Mouse (Mus musculus): ENCODE results near the gene Vdr. TPM values are rescaled to one million over a fixed set of nuclear protein-coding genes. Genes with fewer than 3 reads are reported as not detected.

Gene Vdr
- total and polyA plus RNA-seq, 2 experiments = 0.04 to 0.09 TPM

DNA sequence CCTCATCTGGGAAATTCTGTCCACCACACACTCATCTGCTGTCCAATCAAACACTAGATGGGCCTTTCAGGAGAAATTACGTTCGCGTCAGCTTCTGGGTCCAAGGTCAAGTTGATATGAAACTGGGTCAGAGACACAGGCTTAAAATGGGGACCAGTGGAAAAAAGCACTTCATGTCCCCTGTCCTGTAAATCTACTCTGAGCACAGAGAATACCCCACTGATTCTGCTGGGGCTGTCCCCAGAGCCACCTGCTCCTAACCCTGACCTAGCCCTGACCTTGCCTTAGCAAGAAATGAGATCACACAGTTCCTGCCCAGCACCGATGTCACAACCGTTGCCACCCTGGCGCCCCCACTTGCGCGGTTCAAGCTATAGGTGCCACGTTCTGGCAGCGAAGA, 20.0 kb downstream of the Vdr start:
- WGBS = 64% methylated on average over 10 of the region's 10 CpGs
- H3K79me2 ChIP-seq (ENCODE audit: control insufficient read depth, insufficient read depth, low read length) = no peaks in the 10 kb centered on the region
- H3K36me3 ChIP-seq (ENCODE audit: control insufficient read depth, insufficient read depth, low read length) = no peaks in the 10 kb centered on the region
- H3K9ac ChIP-seq (ENCODE audit: low read depth, low read length) = no peak overlapping the region
- no peaks in the 10 kb centered on the region for H3K4me1 ChIP-seq (ENCODE audit: control insufficient read depth, insufficient read depth, low read length)
- no peak overlapping the region for H3K27ac ChIP-seq (replicated peaks; ENCODE audit: insufficient read depth, low read depth, low read length)
- no peaks in the 10 kb centered on the region for H3K27me3 ChIP-seq (ENCODE audit: control insufficient read depth, insufficient read depth, low read length)
- no peak for DNase-seq (ENCODE audit: extremely low read depth, low read depth, low spot score)
- TF ChIP-seq CTCF (IDR thresholded peaks at IDR 0.05; ENCODE audit: low read depth, low read length) = no peak
- no peak for TF ChIP-seq POLR2A (IDR thresholded peaks at IDR 0.05; ENCODE audit: extremely low read depth, insufficient read depth, low read length)
- H3K4me3 ChIP-seq (ENCODE audit: insufficient read depth, low read depth, low read length) = no peak overlapping the region

- no peak overlapping the region for H3K9ac ChIP-seq (ENCODE audit: low read depth, low read length)
- no peak overlapping the region for H3K4me3 ChIP-seq (ENCODE audit: insufficient read depth, low read depth, low read length)
- no peaks in the 10 kb centered on the region for H3K36me3 ChIP-seq (ENCODE audit: control insufficient read depth, insufficient read depth, low read length)
- no peaks in the 10 kb centered on the region for H3K27me3 ChIP-seq (ENCODE audit: control insufficient read depth, insufficient read depth, low read length)
- H3K79me2 ChIP-seq (ENCODE audit: control insufficient read depth, insufficient read depth, low read length) = no peaks in the 10 kb centered on the region
- H3K27ac ChIP-seq (replicated peaks; ENCODE audit: insufficient read depth, low read depth, low read length) = no peak overlapping the region
- H3K4me1 ChIP-seq (ENCODE audit: control insufficient read depth, insufficient read depth, low read length) = no peaks in the 10 kb centered on the region
- TF ChIP-seq POLR2A (IDR thresholded peaks at IDR 0.05; ENCODE audit: extremely low read depth, insufficient read depth, low read length) (no peak), CTCF (IDR thresholded peaks at IDR 0.05; ENCODE audit: low read depth, low read length) (no peak)
- WGBS = 50% methylated on average over 11 of the region's 11 CpGs
- DNase-seq (ENCODE audit: extremely low read depth, low read depth, low spot score) = no peak
Measured at GRCm38 (mm10) chr15:97890017-97890416, 20.4 kb downstream of the Vdr start.

DNA sequence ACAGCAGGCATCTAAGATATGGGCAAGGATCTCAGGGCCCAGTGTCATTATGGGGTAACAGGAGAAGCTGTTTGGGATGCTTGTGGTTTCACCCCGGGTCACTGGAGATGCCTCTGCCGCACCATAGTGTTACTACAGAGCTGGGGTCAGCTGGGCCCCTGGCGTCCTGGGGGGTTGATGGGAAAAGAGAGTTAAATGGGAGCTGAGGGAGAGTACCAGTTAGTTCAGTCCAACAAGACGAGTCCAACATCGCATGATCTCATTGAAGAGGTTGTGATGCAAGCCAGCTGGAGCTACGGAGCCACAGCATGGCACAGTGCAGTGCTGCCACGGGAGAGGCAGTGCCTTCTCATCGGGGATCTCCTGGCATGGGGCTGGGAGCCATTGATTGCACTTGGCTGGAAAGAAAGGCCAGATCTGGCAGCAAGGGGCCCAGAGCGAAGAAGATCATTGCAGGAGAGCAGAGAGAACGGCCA, 22.9 kb downstream of the Vdr start:
- no peak for DNase-seq (ENCODE audit: extremely low read depth, low read depth, low spot score)
- Histone ChIP-seq H3K9ac (ENCODE audit: low read depth, low read length) (no peak overlapping the region), H3K4me3 (ENCODE audit: insufficient read depth, low read depth, low read length) (no peak overlapping the region), H3K79me2 (ENCODE audit: control insufficient read depth, insufficient read depth, low read length) (no peaks in the 10 kb centered on the region), H3K27me3 (ENCODE audit: control insufficient read depth, insufficient read depth, low read length) (no peaks in the 10 kb centered on the region), H3K36me3 (ENCODE audit: control insufficient read depth, insufficient read depth, low read length) (no peaks in the 10 kb centered on the region), H3K27ac (replicated peaks; ENCODE audit: insufficient read depth, low read depth, low read length) (no peak overlapping the region), H3K4me1 (ENCODE audit: control insufficient read depth, insufficient read depth, low read length) (no peaks in the 10 kb centered on the region)
- TF ChIP-seq POLR2A (IDR thresholded peaks at IDR 0.05; ENCODE audit: extremely low read depth, insufficient read depth, low read length) (no peak), CTCF (IDR thresholded peaks at IDR 0.05; ENCODE audit: low read depth, low read length) (no peak)
- 85% methylated on average over 10 of the region's 10 CpGs for WGBS

DNA sequence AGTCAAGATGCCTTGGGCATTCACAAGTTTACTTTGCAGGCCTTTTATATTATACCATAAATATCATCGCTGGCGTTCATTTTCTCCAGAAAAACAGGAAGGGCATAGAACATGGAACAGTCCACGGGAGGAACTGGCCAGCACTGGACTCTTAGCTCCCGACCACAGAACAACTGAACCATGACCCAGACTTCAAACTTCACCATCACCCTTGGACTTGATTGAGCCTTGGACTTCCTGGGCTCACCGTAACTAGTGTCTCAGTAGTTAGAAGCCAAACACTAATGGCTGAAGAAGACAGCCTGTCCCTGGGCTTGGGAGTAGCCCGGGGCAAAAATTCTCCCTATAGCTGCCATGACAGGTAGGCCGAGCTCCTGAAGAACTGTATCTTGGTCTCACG, 29.0 kb downstream of the Vdr start:
- Histone ChIP-seq H3K79me2 (ENCODE audit: control insufficient read depth, insufficient read depth, low read length) (no peaks in the 10 kb centered on the region), H3K9ac (ENCODE audit: low read depth, low read length) (no peak overlapping the region), H3K4me1 (ENCODE audit: control insufficient read depth, insufficient read depth, low read length) (no peaks in the 10 kb centered on the region), H3K36me3 (ENCODE audit: control insufficient read depth, insufficient read depth, low read length) (no peaks in the 10 kb centered on the region), H3K27me3 (ENCODE audit: control insufficient read depth, insufficient read depth, low read length) (no peaks in the 10 kb centered on the region), H3K4me3 (ENCODE audit: insufficient read depth, low read depth, low read length) (no peak overlapping the region), H3K27ac (replicated peaks; ENCODE audit: insufficient read depth, low read depth, low read length) (no peak overlapping the region)
- WGBS = 83% methylated on average over 8 of the region's 8 CpGs
- DNase-seq (ENCODE audit: extremely low read depth, low read depth, low spot score) = no peak
- TF ChIP-seq CTCF (IDR thresholded peaks at IDR 0.05; ENCODE audit: low read depth, low read length) = no peak
- TF ChIP-seq POLR2A (IDR thresholded peaks at IDR 0.05; ENCODE audit: extremely low read depth, insufficient read depth, low read length) = no peak

- H3K4me1 ChIP-seq (ENCODE audit: control insufficient read depth, insufficient read depth, low read length) = no peaks in the 10 kb centered on the region
- H3K27ac ChIP-seq (replicated peaks; ENCODE audit: insufficient read depth, low read depth, low read length) = no peak overlapping the region
- H3K36me3 ChIP-seq (ENCODE audit: control insufficient read depth, insufficient read depth, low read length) = no peaks in the 10 kb centered on the region
- no peaks in the 10 kb centered on the region for H3K27me3 ChIP-seq (ENCODE audit: control insufficient read depth, insufficient read depth, low read length)
- DNase-seq (ENCODE audit: extremely low read depth, low read depth, low spot score) = peak; percentile 3
- no peak overlapping the region for H3K9ac ChIP-seq (ENCODE audit: low read depth, low read length)
- TF ChIP-seq CTCF (IDR thresholded peaks at IDR 0.05; ENCODE audit: low read depth, low read length) (no peak), POLR2A (IDR thresholded peaks at IDR 0.05; ENCODE audit: extremely low read depth, insufficient read depth, low read length) (no peak)
- H3K4me3 ChIP-seq (ENCODE audit: insufficient read depth, low read depth, low read length) = no peak overlapping the region
- H3K79me2 ChIP-seq (ENCODE audit: control insufficient read depth, insufficient read depth, low read length) = no peaks in the 10 kb centered on the region
- WGBS = 62% methylated on average over 9 of the region's 9 CpGs
Measured at GRCm38 (mm10) chr15:97880441-97880840, 30.0 kb downstream of the Vdr start.

DNA sequence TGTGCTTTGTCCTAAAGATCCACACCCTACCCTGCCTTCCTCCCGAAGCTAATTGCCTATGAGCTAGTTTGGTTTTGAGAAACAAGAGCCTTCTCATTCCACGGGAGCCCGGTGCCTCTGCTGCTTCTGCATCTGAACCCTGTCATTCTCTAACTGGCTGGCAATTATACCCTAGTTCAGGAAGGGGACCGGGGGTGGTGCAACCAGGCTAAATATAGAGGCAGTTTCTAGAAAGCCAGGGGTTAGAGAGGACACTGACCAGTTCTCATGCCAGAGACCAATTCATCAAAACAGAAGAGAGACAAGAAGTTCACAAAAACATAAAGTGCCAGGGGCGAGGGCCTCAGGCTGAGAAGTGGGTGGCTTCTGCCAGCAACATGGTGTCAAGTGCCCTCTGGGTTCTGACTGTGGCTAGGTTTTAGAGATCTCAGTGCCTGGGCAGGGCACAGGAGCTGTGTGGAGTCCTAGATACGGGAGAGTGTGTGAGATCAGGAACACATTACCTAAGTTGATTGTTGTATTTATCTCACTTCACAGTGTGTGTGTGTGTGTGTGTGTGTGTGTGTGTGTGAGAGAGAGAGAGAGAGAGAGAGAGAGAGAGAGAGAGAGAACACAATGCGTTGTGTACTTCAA, 31.6 kb downstream of the Vdr start:
- H3K4me1 ChIP-seq (ENCODE audit: control insufficient read depth, insufficient read depth, low read length) = no peaks in the 10 kb centered on the region
- WGBS = 58% methylated on average over 7 of the region's 7 CpGs
- H3K9ac ChIP-seq (ENCODE audit: low read depth, low read length) = no peak overlapping the region
- no peaks in the 10 kb centered on the region for H3K27me3 ChIP-seq (ENCODE audit: control insufficient read depth, insufficient read depth, low read length)
- H3K36me3 ChIP-seq (ENCODE audit: control insufficient read depth, insufficient read depth, low read length) = no peaks in the 10 kb centered on the region
- H3K4me3 ChIP-seq (ENCODE audit: insufficient read depth, low read depth, low read length) = no peak overlapping the region
- no peaks in the 10 kb centered on the region for H3K79me2 ChIP-seq (ENCODE audit: control insufficient read depth, insufficient read depth, low read length)
- DNase-seq (ENCODE audit: extremely low read depth, low read depth, low spot score) = no peak
- no peak overlapping the region for H3K27ac ChIP-seq (replicated peaks; ENCODE audit: insufficient read depth, low read depth, low read length)
- no peak for TF ChIP-seq POLR2A (IDR thresholded peaks at IDR 0.05; ENCODE audit: extremely low read depth, insufficient read depth, low read length)
- no peak for TF ChIP-seq CTCF (IDR thresholded peaks at IDR 0.05; ENCODE audit: low read depth, low read length)
